Comparison of ENCODE assay signal across 16 mouse cellular contexts in genomic region chr3:126810372-126811090, GRCm38 (mm10).
"Had no signal": no experiment of that assay in that cellular context is flagged by ENCODE, and none has a peak within 500 bp of the region (broad histone marks: within the 10 kb centered on the region; RNA-seq: fewer than 3 reads in every experiment).

No protein-coding gene starts in this region.

- H3K4me2 ChIP-seq: liver, embryonic 12.5 days; lung, embryonic 15.5 days; midbrain, embryonic 11.5 days; neural tube, embryonic 13.5 days had no signal

- H3K4me3 ChIP-seq: layer of hippocampus, adult 2 months; left cerebral cortex, adult 2 months; limb, embryonic 10.5 days; liver, embryonic 12.5 days; lung, embryonic 15.5 days; megakaryocyte, embryonic 14.5 days; neural tube, embryonic 13.5 days had no signal

- ATAC-seq: liver, embryonic 12.5 days; midbrain, embryonic 16.5 days had no signal

- H3K27me3 ChIP-seq: liver, embryonic 12.5 days; lung, embryonic 15.5 days; megakaryocyte, embryonic 14.5 days; neural tube, embryonic 13.5 days had no signal

- H3K9ac ChIP-seq: liver, embryonic 12.5 days; lung, embryonic 15.5 days; neural tube, embryonic 13.5 days had no signal

- H3K9me3 ChIP-seq: limb, embryonic 10.5 days; liver, embryonic 12.5 days; lung, embryonic 15.5 days; megakaryocyte, embryonic 14.5 days; neural tube, embryonic 13.5 days had no signal

- H3K36me3 ChIP-seq: limb, embryonic 10.5 days; liver, embryonic 12.5 days; lung, embryonic 15.5 days; neural tube, embryonic 13.5 days had no signal

- H3K4me1 ChIP-seq: limb, embryonic 10.5 days; liver, embryonic 12.5 days; lung, embryonic 15.5 days; megakaryocyte, embryonic 14.5 days; neural tube, embryonic 13.5 days had no signal

- H3K27ac ChIP-seq: kidney, postnatal 0 days; layer of hippocampus, adult 2 months; left cerebral cortex, adult 2 months; limb, embryonic 10.5 days; liver, embryonic 12.5 days; lung, embryonic 15.5 days; macrophage; neural tube, embryonic 13.5 days had no signal

- DNase-seq: kidney, adult 9 months; kidney, postnatal 4 days; lung, postnatal 14 days; right cerebral cortex, postnatal 14 days; thymus, postnatal 36 days had no signal
